Mouse (Mus musculus): ENCODE measurements at regions not wholly inside any gene's neighbourhood (a gene's known extent, or its start where the extent isn't known, plus 50 kb on each side); places are given as distances from the start of the nearest gene placed in this dataset.

- Histone ChIP-seq H3K9me3 (ENCODE audit: control insufficient read depth, low read length) (no peaks in the 10 kb centered on the region), H3K4me3 (ENCODE audit: low read depth, low read length) (no peak overlapping the region), H3K4me2 (no peak overlapping the region), H3K27ac (ENCODE audit: low read depth, low read length) (no peak overlapping the region), H3K36me3 (ENCODE audit: control insufficient read depth, insufficient read depth, low read length) (no peaks in the 10 kb centered on the region), H3K9ac (ENCODE audit: low read length) (no peak overlapping the region), H3K4me1 (ENCODE audit: control insufficient read depth, insufficient read depth, low read length) (peaks cover 9% of the 10 kb centered on the region), H3K27me3 (ENCODE audit: control insufficient read depth, insufficient read depth, low read length) (no peaks in the 10 kb centered on the region; the same call in 1 of the 2 replicates)
- no peak for ATAC-seq (ENCODE audit: low FRiP score)
- 84% methylated on average over 9 of the region's 9 CpGs for WGBS
- no peak for DNase-seq (ENCODE audit: low spot score, missing footprints)
Measured at GRCm38 (mm10) chr2:166342407-166342806, 186.9 kb upstream of the Sulf2 start.

GRCm38 (mm10) chr2:166340196-166340595 lies 184.7 kb upstream of the Sulf2 start:
- Histone ChIP-seq H3K36me3 (ENCODE audit: control insufficient read depth, insufficient read depth, low read length) (no peaks in the 10 kb centered on the region), H3K27me3 (ENCODE audit: control insufficient read depth, insufficient read depth, low read length) (no peaks in the 10 kb centered on the region; the same call in 1 of the 2 replicates), H3K4me1 (ENCODE audit: control insufficient read depth, insufficient read depth, low read length) (peaks cover 9% of the 10 kb centered on the region), H3K4me2 (no peak overlapping the region), H3K4me3 (ENCODE audit: low read depth, low read length) (no peak overlapping the region), H3K27ac (ENCODE audit: low read depth, low read length) (no peak overlapping the region), H3K9ac (ENCODE audit: low read length) (no peak overlapping the region), H3K9me3 (ENCODE audit: control insufficient read depth, low read length) (no peaks in the 10 kb centered on the region)
- ATAC-seq (ENCODE audit: low FRiP score), result no peak
- 92% methylated on average over 9 of the region's 9 CpGs for WGBS
- no peak for DNase-seq (ENCODE audit: low spot score, missing footprints)

- Histone ChIP-seq H3K4me2 (no peak overlapping the region), H3K9ac (ENCODE audit: low read length) (no peak overlapping the region), H3K27me3 (ENCODE audit: control insufficient read depth, insufficient read depth, low read length) (no peaks in the 10 kb centered on the region; the same call in 1 of the 2 replicates), H3K4me3 (ENCODE audit: low read depth, low read length) (no peak overlapping the region), H3K9me3 (ENCODE audit: control insufficient read depth, low read length) (no peaks in the 10 kb centered on the region), H3K36me3 (ENCODE audit: control insufficient read depth, insufficient read depth, low read length) (no peaks in the 10 kb centered on the region), H3K4me1 (ENCODE audit: control insufficient read depth, insufficient read depth, low read length) (peaks cover 9% of the 10 kb centered on the region), H3K27ac (ENCODE audit: low read depth, low read length) (no peak overlapping the region)
- ATAC-seq (ENCODE audit: low FRiP score) (no peak), DNase-seq (ENCODE audit: low spot score, missing footprints) (no peak)
- 89% methylated on average over 5 of the region's 5 CpGs for WGBS
Measured at GRCm38 (mm10) chr2:166339427-166339826, 184.0 kb upstream of the Sulf2 start.

- Histone ChIP-seq H3K27me3 (ENCODE audit: control insufficient read depth, insufficient read depth, low read length) (no peaks in the 10 kb centered on the region; the same call in 1 of the 2 replicates), H3K27ac (ENCODE audit: low read depth, low read length) (no peak overlapping the region), H3K9me3 (ENCODE audit: control insufficient read depth, low read length) (no peaks in the 10 kb centered on the region), H3K4me1 (ENCODE audit: control insufficient read depth, insufficient read depth, low read length) (peaks cover 3% of the 10 kb centered on the region; the same call in 1 of the 2 replicates), H3K4me2 (no peak overlapping the region), H3K9ac (ENCODE audit: low read length) (no peak overlapping the region), H3K36me3 (ENCODE audit: control insufficient read depth, insufficient read depth, low read length) (no peaks in the 10 kb centered on the region), H3K4me3 (ENCODE audit: low read depth, low read length) (no peak overlapping the region)
- ATAC-seq (ENCODE audit: low FRiP score), result no peak
- no peak for DNase-seq (ENCODE audit: low spot score, missing footprints)
- WGBS, result 76% methylated on average over 11 of the region's 11 CpGs
Measured at GRCm38 (mm10) chr2:166338396-166339085, 183.1 kb upstream of the Sulf2 start.

GRCm38 (mm10) chr2:166337666-166338065 lies 182.2 kb upstream of the Sulf2 start:
- DNase-seq (ENCODE audit: low spot score, missing footprints) (no peak), ATAC-seq (ENCODE audit: low FRiP score) (no peak)
- Histone ChIP-seq H3K4me1 (ENCODE audit: control insufficient read depth, insufficient read depth, low read length) (peaks cover 3% of the 10 kb centered on the region; the same call in 1 of the 2 replicates), H3K27me3 (ENCODE audit: control insufficient read depth, insufficient read depth, low read length) (no peaks in the 10 kb centered on the region; the same call in 1 of the 2 replicates), H3K4me3 (ENCODE audit: low read depth, low read length) (no peak overlapping the region), H3K36me3 (ENCODE audit: control insufficient read depth, insufficient read depth, low read length) (no peaks in the 10 kb centered on the region), H3K9me3 (ENCODE audit: control insufficient read depth, low read length) (no peaks in the 10 kb centered on the region), H3K4me2 (no peak overlapping the region), H3K27ac (ENCODE audit: low read depth, low read length) (no peak overlapping the region), H3K9ac (ENCODE audit: low read length) (no peak overlapping the region)
- 68% methylated on average over 7 of the region's 7 CpGs for WGBS

- Histone ChIP-seq H3K4me3 (ENCODE audit: low read depth, low read length) (no peak overlapping the region), H3K9me3 (ENCODE audit: control insufficient read depth, low read length) (no peaks in the 10 kb centered on the region), H3K4me1 (ENCODE audit: control insufficient read depth, insufficient read depth, low read length) (peaks cover 3% of the 10 kb centered on the region; the same call in 1 of the 2 replicates), H3K4me2 (no peak overlapping the region), H3K27me3 (ENCODE audit: control insufficient read depth, insufficient read depth, low read length) (no peaks in the 10 kb centered on the region), H3K27ac (ENCODE audit: low read depth, low read length) (no peak overlapping the region), H3K9ac (ENCODE audit: low read length) (no peak overlapping the region), H3K36me3 (ENCODE audit: control insufficient read depth, insufficient read depth, low read length) (no peaks in the 10 kb centered on the region)
- WGBS, result 86% methylated on average over 5 of the region's 5 CpGs
- DNase-seq (ENCODE audit: low spot score, missing footprints), result no peak
- no peak for ATAC-seq (ENCODE audit: low FRiP score)
Measured at GRCm38 (mm10) chr2:166335702-166336101, 180.2 kb upstream of the Sulf2 start.

GRCm38 (mm10) chr2:166334559-166334958 lies 179.1 kb upstream of the Sulf2 start:
- Histone ChIP-seq H3K27ac (ENCODE audit: low read depth, low read length) (no peak overlapping the region), H3K27me3 (ENCODE audit: control insufficient read depth, insufficient read depth, low read length) (no peaks in the 10 kb centered on the region), H3K4me3 (ENCODE audit: low read depth, low read length) (no peak overlapping the region), H3K4me2 (no peak overlapping the region), H3K36me3 (ENCODE audit: control insufficient read depth, insufficient read depth, low read length) (no peaks in the 10 kb centered on the region), H3K9ac (ENCODE audit: low read length) (no peak overlapping the region), H3K4me1 (ENCODE audit: control insufficient read depth, insufficient read depth, low read length) (peaks cover 3% of the 10 kb centered on the region), H3K9me3 (ENCODE audit: control insufficient read depth, low read length) (no peaks in the 10 kb centered on the region)
- DNase-seq (ENCODE audit: low spot score, missing footprints), result no peak
- 78% methylated on average over 7 of the region's 7 CpGs for WGBS
- ATAC-seq (ENCODE audit: low FRiP score), result no peak

- 79% methylated on average over 4 of the region's 4 CpGs for WGBS
- H3K4me2 ChIP-seq, result no peak overlapping the region
- H3K4me1 ChIP-seq (ENCODE audit: control insufficient read depth, insufficient read depth, low read length), result peaks cover 3% of the 10 kb centered on the region
- DNase-seq (ENCODE audit: low spot score, missing footprints), result no peak
- no peak for ATAC-seq (ENCODE audit: low FRiP score)
- H3K9me3 ChIP-seq (ENCODE audit: control insufficient read depth, low read length), result no peaks in the 10 kb centered on the region
- H3K4me3 ChIP-seq (ENCODE audit: low read depth, low read length), result no peak overlapping the region
- H3K36me3 ChIP-seq (ENCODE audit: control insufficient read depth, insufficient read depth, low read length), result no peaks in the 10 kb centered on the region
- no peak overlapping the region for H3K27ac ChIP-seq (ENCODE audit: low read depth, low read length)
- H3K9ac ChIP-seq (ENCODE audit: low read length), result no peak overlapping the region
- H3K27me3 ChIP-seq (ENCODE audit: control insufficient read depth, insufficient read depth, low read length), result no peaks in the 10 kb centered on the region
Measured at GRCm38 (mm10) chr2:166333818-166334217, 178.4 kb upstream of the Sulf2 start.

- Histone ChIP-seq H3K9ac (ENCODE audit: low read length) (no peak overlapping the region), H3K4me1 (ENCODE audit: control insufficient read depth, insufficient read depth, low read length) (peaks cover 2% of the 10 kb centered on the region), H3K36me3 (ENCODE audit: control insufficient read depth, insufficient read depth, low read length) (no peaks in the 10 kb centered on the region), H3K27ac (ENCODE audit: low read depth, low read length) (no peak overlapping the region), H3K4me3 (ENCODE audit: low read depth, low read length) (no peak overlapping the region), H3K9me3 (ENCODE audit: control insufficient read depth, low read length) (no peaks in the 10 kb centered on the region), H3K27me3 (ENCODE audit: control insufficient read depth, insufficient read depth, low read length) (no peaks in the 10 kb centered on the region), H3K4me2 (no peak overlapping the region)
- DNase-seq (ENCODE audit: low spot score, missing footprints) (no peak), ATAC-seq (ENCODE audit: low FRiP score) (no peak)
- WGBS, result 90% methylated on average over 13 of the region's 13 CpGs
Measured at GRCm38 (mm10) chr2:166332748-166333417, 177.4 kb upstream of the Sulf2 start.

Measured in midbrain, embryonic 11.5 days (tissue).